Mouse (Mus musculus) heart, postnatal 0 days (tissue): ENCODE measurements around the gene Col8a1. TPM values are rescaled to one million over a fixed set of nuclear protein-coding genes. Genes with fewer than 3 reads are reported as not detected.
A peak's percentile ranks its signal among the peaks of the same experiment; 100 is the strongest.

ENCODE experiments used
- ATAC-seq: fragments of 200-750 bp; cut with Nextera tagmentation; 2 replicates; pipeline ENCODE4 v1.8.0; 2017; ENCODE audit warnings: low read depth, moderate number of reproducible peaks, moderate library complexity; ENCODE audit not compliant: insufficient read depth
- DNase-seq: peaks from one replicate; pipeline ENCODE4 v3.0.0-alpha.2; 2016; ENCODE audit warnings: low spot score
- H3K27ac ChIP-seq: fragments of 300-500 bp; sonication (generic); 2 replicates; pipeline ENCODE4 v1.5.1; 2014; ENCODE audit warnings: low read depth, mild to moderate bottlenecking
- H3K27me3 ChIP-seq: fragments of 300-500 bp; sonication (generic); 2 replicates; pipeline ENCODE4 v1.6.1; 2014; ENCODE audit warnings: low read length, mixed read lengths; ENCODE audit not compliant: control insufficient read depth, insufficient read depth
- H3K36me3 ChIP-seq: fragments of 300-500 bp; sonication (generic); replicated peaks from 2 replicates; pipeline ENCODE4 v1.6.1; 2014; ENCODE audit warnings: low read length, mixed read lengths; ENCODE audit not compliant: control insufficient read depth, insufficient read depth
- H3K4me1 ChIP-seq: fragments of 300-500 bp; sonication (generic); 2 replicates; pipeline ENCODE4 v1.6.1; 2014; ENCODE audit warnings: antibody characterized with exemption; ENCODE audit not compliant: control insufficient read depth, insufficient read depth
- H3K4me2 ChIP-seq: fragments of 300-500 bp; sonication (generic); 2 replicates; pipeline ENCODE4 v1.6.1; 2014; ENCODE audit warnings: low read depth, mild to moderate bottlenecking, low read length, moderate library complexity
- H3K4me3 ChIP-seq: fragments of 300-500 bp; sonication (generic); 2 replicates; pipeline ENCODE4 v1.5.1; 2014; ENCODE audit warnings: low read depth, low read length
- H3K9ac ChIP-seq: fragments of 300-500 bp; sonication (generic); replicated peaks from 2 replicates; pipeline ENCODE4 v1.6.1; 2014; ENCODE audit warnings: low read depth, low read length, mixed read lengths
- H3K9me3 ChIP-seq: fragments of 300-500 bp; sonication (generic); replicated peaks from 2 replicates; pipeline ENCODE4 v1.6.1; 2016; ENCODE audit warnings: low read length; ENCODE audit not compliant: control insufficient read depth
- CTCF ChIP-seq: IDR thresholded peaks from 2 replicates; pipeline ENCODE4 v1.5.1; 2016; ENCODE audit warnings: antibody characterized with exemption, control low read depth, low read depth
- EP300 ChIP-seq: IDR thresholded peaks from 2 replicates; pipeline ENCODE4 v1.6.1; 2016; ENCODE audit warnings: antibody characterized with exemption, low read depth
- WGBS: fragments of 180-500 bp; shearing (Covaris S2); extraction: QIAGEN DNeasy Blood & Tissue Kit; methylation state at CpG from one replicate; pipeline ENCODE4 v1.1.7; 2014; 5-methylcytosine and 5-hydroxymethylcytosine counted together
- polyA plus RNA-seq: library from polyadenylated mRNA; unstranded; fragments of >200 nt; fragmentation: Nextera tagmentation; extraction: Ambion mirVana; gene quantifications from 2 replicates; pipeline ENCODE4 v1.2.1, GENCODE M21; 2015
- total RNA-seq: library from RNA; depleted of rRNA; stranded (reverse); fragments of >200 nt; gene quantifications from 2 replicates; pipeline ENCODE4 v1.2.3, GENCODE M21; 2014; ENCODE audit warnings: low replicate concordance

The Col8a1 gene
- total and polyA plus RNA-seq, 2 experiments from 2014 or later, result 1.4 to 2.7 TPM

GRCm38 (mm10) chr16:57747357-57748056 lies 7.0 kb downstream of the Col8a1 start:
- ATAC-seq, result no peak

DNA sequence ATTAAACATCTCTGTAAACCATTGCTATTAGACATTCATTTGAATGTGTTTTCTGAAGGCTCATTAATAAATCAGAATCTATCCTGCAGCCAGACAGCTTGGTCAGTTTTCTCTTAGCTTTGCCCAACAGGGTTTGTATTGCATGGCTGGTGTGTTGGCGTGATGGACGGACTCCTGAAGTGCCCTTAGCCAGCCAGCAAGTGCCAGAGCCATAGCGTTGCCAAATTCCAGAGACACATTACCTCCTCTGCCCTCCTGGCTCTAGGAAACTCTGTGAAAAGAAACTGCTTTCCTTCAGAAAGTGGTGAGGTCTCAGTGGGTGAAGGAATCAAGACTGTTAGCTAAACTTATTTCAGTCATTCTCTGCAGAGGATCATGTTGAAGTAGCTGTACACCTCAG lies 14.4 kb downstream of the Col8a1 start:
- H3K27me3 ChIP-seq, result no peaks in the 10 kb centered on the region
- H3K4me1 ChIP-seq, result no peaks in the 10 kb centered on the region
- DNase-seq (no peak), ATAC-seq (no peak)
- no peaks in the 10 kb centered on the region for H3K9me3 ChIP-seq
- WGBS, result 80% methylated on average over 3 of the region's 3 CpGs
- H3K4me2 ChIP-seq, result no peak overlapping the region
- H3K27ac ChIP-seq, result no peak overlapping the region
- no peak overlapping the region for H3K9ac ChIP-seq
- TF ChIP-seq CTCF (no peak), EP300 (no peak)
- H3K36me3 ChIP-seq, result no peaks in the 10 kb centered on the region
- no peak overlapping the region for H3K4me3 ChIP-seq

More at GRCm38 (mm10) chr16:57747357-57748056, 7.0 kb downstream of the Col8a1 start:
- Histone ChIP-seq H3K9me3 (no peaks in the 10 kb centered on the region), H3K4me2 (no peak overlapping the region), H3K27ac (no peak overlapping the region), H3K9ac (no peak overlapping the region), H3K27me3 (no peaks in the 10 kb centered on the region), H3K4me1 (no peaks in the 10 kb centered on the region), H3K36me3 (no peaks in the 10 kb centered on the region), H3K4me3 (no peak overlapping the region)
- 72% methylated on average over 2 of the region's 2 CpGs for WGBS
- TF ChIP-seq CTCF (no peak), EP300 (no peak)
- no peak for DNase-seq

DNA sequence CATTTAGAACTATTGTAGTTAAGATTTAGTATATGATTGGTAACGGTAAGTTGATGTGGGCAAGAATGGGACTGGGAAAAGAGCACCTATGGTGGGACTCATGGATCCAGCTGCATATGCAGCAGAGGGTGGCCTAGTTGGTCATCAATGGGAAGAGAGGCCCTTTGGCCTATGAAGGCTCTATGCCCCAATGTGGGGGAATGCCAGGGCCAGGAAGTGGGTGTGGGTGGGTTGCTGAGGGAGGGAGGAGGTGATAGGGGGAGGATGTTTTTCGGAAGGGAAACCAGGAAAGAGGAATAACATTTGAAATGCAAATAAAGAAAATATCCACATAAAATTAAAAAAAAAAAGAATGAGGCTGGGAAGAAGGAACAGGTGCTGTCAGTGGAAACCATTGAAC lies 19.6 kb downstream of the Col8a1 start:
- Histone ChIP-seq H3K9ac (no peak overlapping the region), H3K9me3 (no peaks in the 10 kb centered on the region), H3K4me2 (no peak overlapping the region), H3K27ac (no peak overlapping the region), H3K4me1 (no peaks in the 10 kb centered on the region), H3K27me3 (no peaks in the 10 kb centered on the region), H3K36me3 (no peaks in the 10 kb centered on the region), H3K4me3 (no peak overlapping the region)
- TF ChIP-seq EP300 (no peak), CTCF (no peak)
- ATAC-seq, result no peak
- no peak for DNase-seq
- WGBS, result 83% methylated on average over 2 of the region's 2 CpGs

DNA sequence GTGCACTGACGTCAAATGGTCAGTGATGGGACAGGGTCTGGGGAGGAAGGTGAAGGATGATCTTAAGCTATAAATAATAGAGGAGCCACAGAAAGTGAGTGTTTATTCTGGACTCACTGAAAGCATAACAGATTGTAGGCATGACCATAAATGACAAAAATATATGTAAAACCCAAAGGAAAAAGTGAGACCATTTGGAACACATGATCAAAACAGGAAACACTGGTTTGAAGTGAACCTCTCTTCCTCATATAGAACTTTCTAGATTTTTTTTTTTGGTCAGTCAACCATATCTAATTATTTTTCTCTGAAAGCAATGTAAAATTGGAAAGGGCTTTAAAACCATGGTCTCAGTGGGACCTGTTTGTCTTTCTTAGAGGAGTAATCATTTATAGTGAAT lies 21.0 kb downstream of the Col8a1 start:
- 56% methylated on average over 1 of the region's 1 CpGs for WGBS

DNA sequence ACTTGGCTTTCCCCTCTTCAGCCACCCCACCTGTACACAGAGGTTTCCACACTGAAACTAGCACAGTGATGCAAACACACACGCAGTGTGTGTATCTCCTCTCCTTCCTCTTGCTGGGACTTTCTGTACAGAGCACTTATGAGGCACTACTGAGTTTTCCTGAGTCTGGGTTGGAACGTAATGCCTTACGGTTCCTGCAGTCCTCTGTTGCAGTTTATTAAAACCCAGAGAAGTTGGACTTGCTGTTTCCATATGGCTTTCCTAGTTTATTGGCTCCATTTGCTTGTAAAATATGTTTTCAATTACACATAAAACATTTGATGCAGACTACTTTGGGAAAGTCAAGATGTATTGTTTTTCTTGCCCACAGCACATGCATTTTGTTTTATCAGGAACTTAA lies 21.4 kb downstream of the Col8a1 start:
- H3K27me3 ChIP-seq, result no peaks in the 10 kb centered on the region
- no peak overlapping the region for H3K4me2 ChIP-seq
- ATAC-seq, result no peak
- H3K9ac ChIP-seq, result no peak overlapping the region
- TF ChIP-seq EP300 (no peak), CTCF (no peak)
- no peaks in the 10 kb centered on the region for H3K36me3 ChIP-seq
- no peaks in the 10 kb centered on the region for H3K9me3 ChIP-seq
- WGBS, result 81% methylated on average over 3 of the region's 3 CpGs
- H3K27ac ChIP-seq, result no peak overlapping the region
- H3K4me3 ChIP-seq, result no peak overlapping the region
- no peak for DNase-seq
- H3K4me1 ChIP-seq, result no peaks in the 10 kb centered on the region

More for the DNA sequence above, 21.0 kb downstream of the Col8a1 start:
- Histone ChIP-seq H3K36me3 (no peaks in the 10 kb centered on the region), H3K9ac (no peak overlapping the region), H3K9me3 (no peaks in the 10 kb centered on the region), H3K4me3 (no peak overlapping the region), H3K27me3 (no peaks in the 10 kb centered on the region), H3K4me1 (no peaks in the 10 kb centered on the region), H3K27ac (no peak overlapping the region), H3K4me2 (no peak overlapping the region)
- no peak for DNase-seq
- no peak for ATAC-seq
- TF ChIP-seq CTCF (no peak), EP300 (no peak)

- TF ChIP-seq EP300, result no peak
- no peak for TF ChIP-seq CTCF
- Histone ChIP-seq H3K4me3 (no peak overlapping the region), H3K9ac (no peak overlapping the region), H3K4me2 (peak overlapping the region; percentile 2; the same call in 1 of the 2 replicates), H3K36me3 (no peaks in the 10 kb centered on the region), H3K4me1 (no peaks in the 10 kb centered on the region), H3K27me3 (no peaks in the 10 kb centered on the region), H3K9me3 (no peaks in the 10 kb centered on the region), H3K27ac (no peak overlapping the region)
- DNase-seq, result peak; percentile 27
- 29% methylated on average over 3 of the region's 3 CpGs for WGBS
- no peak for ATAC-seq
These were observed 29.6 kb downstream of the Col8a1 start for GRCm38 (mm10) chr16:57724978-57725377.
